Mouse (Mus musculus) kidney, postnatal 36 days (tissue): ENCODE measurements around the gene 9830107B12Rik.
"Not testable (repeated sequence)": the region's sequence is repeated elsewhere in the genome, so short reads cannot be mapped to it uniquely, and the experiment has no call there.

Experiments used
- DNase-seq, 2 experiments: peaks; one replicate each; pipeline ENCODE4 v3.0.0; 2021 to 2022; ENCODE audit warnings: mixed read lengths in 2 of 2

Gene 9830107B12Rik

DNA sequence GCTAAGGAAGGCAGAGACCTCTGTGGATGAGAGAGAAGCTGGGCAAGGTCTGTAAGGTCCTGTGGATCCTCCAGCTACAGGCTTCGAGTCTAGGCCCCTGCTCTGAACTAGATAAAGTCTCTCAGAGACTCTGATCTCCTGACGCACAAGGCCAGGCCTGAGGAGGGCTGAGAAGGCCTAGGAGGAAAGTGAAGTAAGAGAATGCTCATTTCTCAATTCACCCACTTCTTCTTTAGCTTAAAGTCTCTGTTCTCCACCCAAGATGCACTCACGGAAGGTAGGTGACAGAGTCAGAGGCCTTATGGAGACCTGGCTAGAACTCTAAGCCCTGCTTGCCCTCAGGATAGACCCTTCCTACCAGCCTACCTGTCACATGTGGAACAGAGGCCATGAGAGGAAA lies at the start of gene 9830107B12Rik:
9830107B12Rik (minus strand) TSS at position 149 of the 400 bp plus-strand sequence.
- DNase-seq = no peak

DNA sequence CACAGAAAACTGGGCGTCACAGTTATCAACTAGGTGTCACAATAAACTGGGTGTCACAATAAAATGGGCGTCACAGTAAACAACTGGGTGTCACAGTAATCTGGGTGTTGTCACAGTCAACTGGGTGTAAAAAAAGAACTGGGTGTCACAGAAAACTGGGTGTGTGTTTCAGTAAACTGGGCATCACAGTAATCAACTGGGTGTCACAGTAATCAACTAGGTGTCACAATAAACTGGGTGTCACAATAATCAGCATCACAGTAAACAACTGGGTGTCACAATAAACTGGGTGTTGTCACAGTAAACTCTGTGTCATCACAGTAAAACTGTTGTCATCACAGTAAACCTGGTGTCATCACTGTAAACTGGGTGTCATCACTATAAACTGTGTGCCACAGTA lies 46.3 kb upstream of the 9830107B12Rik start:
- no peak for DNase-seq

DNA sequence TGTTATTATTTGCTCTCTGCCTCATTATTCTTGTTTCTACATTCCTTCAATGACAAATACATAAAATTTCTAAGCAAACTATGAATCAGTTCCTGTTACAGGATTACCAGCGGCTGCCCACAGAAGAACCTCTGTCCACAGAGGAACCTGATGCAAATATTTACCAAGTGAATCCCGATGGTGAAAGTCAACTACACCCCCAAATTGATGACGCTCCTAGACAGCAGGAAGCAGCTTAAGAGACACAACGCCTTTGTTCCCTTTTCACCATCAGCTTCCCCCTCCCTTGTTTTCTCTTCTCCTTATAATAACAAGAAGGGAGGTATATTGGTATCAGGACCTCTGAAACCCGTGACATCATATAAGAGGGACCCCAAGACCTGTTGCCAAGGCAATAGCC lies 39.2 kb upstream of the 9830107B12Rik start:
- DNase-seq = peak in 1 of 2 experiments; percentile 2

DNA sequence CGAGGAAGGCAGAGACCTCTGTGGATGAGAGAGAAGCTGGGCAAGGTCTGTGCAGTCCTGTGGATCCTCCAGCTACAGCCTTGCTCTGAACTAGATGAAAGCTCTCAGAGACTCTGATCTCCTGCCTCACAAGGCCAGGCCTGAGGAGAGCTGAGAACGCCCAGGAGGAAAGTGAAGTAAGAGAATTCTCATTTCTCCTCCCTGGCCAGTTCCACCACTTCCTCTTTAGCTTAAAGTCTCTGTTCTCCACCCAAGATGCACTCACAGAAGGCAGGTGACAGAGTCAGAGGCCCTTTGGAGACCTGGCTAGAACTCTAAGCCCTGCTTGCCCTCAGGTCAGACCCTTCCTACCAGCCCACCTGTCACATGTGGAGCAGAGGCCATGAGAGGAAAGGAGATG lies 21.0 kb upstream of the 9830107B12Rik start, which contains the start of gene A530064D06Rik:
A530064D06Rik (minus strand) TSS at position 173 of the 400 bp plus-strand sequence.
- DNase-seq = not testable (repeated sequence)

DNA sequence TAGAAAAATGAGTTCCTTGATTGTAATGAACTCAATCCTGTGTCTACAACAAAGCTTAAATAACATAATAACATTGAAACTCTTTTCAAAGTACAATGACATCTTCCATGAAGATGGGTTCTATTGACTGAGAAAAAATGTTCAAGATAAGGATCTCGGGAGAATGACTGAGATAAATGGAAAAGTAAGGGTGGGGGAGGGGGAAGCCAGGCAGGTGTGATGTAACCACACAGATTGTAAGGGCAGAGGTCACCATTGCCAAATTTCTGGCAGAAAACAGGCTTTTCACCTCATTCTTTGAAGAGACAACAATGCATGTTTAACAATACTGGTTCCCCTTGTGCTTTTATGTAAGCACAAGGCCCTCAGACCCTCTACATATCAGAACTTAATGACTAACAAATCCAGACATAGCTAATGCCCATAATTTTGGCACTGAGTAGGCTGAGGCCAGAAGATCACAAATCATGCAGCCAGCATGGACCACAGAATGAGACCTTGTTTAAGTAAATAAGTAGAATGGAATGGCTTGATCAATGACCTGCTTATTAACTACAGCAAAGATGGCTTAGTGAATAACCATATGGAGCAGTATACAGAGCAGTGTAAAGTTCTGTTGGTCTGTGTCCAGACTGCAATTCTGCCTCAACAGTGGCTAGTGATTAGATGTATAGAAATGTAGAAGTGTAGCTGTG lies 11.5 kb upstream of the 9830107B12Rik start:
- DNase-seq = no peak

DNA sequence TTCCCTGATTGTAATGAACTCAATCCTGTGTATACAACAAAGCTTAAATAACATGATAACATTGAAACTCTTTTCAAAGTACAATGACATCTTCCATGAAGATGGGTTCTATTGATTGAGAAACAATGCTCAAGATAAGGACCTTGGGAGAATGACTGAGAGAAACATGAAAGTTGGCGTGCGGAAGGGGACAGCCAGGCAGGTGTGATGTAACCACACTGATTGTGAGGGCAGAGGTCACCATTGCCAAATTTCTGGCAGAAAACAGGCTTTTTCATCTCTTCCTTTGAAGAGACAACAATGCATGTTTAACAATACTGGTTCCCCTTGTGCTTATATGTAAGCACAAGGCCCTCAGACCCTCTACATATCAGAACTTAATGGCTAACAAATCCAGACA lies 13.3 kb downstream of the 9830107B12Rik start:
- no peak for DNase-seq

DNA sequence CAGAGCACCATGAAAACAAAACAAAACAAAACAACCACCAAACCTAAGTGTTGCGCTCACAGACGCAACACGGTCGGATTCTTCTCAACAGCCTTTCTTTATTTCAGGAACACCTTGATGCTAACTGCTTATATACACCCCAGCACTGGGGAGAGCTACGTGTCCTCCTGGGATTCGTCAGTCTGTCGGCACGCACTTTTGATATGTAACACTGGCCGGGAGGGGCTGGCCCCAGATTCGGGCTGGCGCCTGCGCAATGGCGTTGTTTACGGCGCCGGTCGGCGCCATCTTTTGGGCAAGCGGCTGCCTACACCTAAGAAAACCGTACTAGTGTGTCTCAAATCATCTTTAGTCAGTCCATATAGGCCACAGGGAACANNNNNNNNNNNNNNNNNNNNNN lies 25.6 kb downstream of the 9830107B12Rik start:
- no peak for DNase-seq

DNA sequence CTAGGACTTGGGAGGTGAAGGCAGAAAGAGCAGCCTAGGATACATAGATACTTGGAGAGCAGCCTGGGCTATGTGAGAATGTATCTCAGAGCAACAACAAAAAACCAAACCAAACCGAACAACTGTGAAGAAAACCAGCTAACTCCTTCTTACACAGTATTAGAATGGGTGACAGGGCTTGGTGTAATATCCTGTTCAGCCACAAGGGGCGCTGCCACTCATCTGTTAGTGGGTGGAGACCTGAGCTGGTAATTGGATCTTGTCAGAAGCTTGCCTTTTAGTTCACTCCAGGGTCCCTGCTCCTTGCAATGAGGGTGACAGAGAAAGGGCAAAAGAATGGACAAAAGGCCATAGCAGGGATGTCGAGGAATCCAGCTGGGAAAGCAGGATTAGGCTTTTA lies 26.4 kb downstream of the 9830107B12Rik start:
- DNase-seq = peak; percentile 62 to 90

DNA sequence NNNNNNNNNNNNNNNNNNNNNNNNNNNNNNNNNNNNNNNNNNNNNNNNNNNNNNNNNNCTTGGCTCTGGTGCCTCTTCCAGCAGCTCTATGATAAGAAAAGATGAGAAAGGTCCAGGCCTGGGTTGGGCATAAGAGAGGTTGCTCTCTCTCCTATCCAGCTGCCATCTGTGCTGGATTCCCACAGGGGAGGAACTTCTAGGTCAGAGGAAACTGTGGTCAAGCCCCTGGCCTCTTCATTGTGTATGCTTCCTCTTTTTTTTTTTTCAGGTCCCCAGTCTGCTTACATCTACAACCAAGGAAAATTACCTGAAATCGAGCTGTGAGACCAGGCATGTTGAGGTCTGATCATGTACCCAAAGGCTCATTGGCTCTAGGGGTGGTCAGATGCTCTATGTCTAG lies 27.5 kb downstream of the 9830107B12Rik start:
- DNase-seq = no peak

DNA sequence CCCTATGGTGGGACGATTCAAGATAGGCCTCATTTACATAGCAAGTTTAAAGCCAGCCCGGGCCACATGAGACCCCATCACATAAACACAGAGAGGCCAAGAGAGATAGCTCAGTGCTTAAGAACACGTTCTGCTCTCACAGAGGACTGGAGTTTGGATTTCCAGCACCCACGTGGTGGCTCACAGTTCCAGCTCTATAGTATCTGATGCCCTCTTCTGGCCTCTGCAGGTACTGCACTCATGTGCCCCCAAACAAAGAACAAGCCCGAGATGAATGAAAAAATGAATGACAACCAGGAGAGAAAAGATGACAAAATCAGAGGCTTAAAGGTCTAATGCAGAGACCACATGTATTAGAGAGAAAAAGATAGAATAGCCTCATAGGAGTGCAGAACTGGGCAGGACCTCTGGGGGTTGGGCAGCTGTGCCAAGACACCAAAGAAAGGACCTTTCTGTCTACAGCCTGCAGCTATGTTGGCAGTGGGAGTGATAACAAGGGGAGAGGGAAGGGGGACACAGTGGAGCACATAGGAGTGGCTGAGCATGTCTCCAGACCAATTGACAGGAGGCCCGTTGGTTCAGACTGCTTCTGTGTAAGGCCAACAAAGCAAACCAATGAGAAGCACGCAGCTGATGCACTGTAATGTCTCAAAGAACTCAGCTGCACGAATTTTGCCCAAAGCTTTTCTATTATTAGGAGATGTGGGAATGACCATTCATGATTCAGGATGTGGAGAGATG lies 35.4 kb downstream of the 9830107B12Rik start:
- DNase-seq = peak; percentile 18 to 64

DNA sequence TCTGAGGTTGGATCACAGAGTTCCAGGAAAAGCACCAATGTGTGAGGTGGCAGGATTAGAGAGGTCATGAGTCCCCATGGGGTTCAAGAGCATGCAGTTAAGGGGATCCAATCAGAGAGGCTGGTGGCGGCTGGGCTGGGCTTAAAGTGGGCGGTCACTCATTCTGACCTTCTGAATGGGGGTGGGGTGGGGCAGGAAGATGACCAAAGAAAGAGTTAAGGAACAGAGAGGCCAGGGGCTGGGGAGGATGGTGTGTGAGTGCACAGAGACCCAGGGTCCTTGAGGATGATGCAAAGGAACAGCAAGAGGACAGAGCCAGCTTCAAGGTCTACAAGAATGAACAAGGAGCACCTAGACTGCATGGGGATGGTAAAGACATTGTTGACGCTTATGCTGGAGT lies 37.5 kb downstream of the 9830107B12Rik start:
- DNase-seq = no peak

DNA sequence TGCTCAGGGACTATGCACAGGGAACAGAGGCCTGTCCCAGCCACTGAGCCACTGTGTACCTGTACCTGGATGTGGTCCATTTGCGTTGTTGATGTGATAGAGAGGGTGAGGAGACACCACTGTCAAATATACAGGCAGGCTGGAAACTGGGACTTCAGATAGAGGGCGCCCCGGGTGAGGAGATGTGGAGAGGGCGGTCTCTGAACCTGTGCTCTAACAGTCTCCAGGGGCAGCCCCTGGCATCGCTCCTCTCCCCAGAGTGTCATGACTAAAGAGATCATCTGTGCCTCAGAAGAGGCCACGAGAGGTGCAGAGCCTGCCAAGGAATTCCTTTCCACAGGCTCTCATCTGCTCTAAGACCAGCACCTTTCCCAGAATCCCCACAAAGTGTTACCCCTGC lies 38.2 kb downstream of the 9830107B12Rik start:
- DNase-seq = no peak

DNA sequence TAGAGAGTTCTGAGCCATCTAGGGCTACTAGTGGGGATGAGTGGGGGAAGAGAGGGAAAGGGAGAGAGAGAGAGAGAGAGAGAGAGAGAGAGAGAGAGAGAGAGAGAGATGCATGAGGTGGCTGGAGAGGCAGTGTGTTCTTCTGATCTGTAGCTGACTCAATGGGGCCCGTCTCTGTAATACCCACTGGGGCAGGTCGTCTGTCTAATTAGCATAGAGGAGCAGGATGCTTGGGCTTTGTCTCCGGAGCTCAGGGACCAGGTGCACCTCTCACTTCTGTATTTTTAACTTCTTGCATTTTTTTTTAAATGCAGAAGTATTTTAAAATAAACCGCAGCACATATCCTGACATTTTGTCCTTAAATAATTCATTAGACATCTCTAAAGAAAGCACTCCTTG lies 38.7 kb downstream of the 9830107B12Rik start:
- DNase-seq = no peak

DNA sequence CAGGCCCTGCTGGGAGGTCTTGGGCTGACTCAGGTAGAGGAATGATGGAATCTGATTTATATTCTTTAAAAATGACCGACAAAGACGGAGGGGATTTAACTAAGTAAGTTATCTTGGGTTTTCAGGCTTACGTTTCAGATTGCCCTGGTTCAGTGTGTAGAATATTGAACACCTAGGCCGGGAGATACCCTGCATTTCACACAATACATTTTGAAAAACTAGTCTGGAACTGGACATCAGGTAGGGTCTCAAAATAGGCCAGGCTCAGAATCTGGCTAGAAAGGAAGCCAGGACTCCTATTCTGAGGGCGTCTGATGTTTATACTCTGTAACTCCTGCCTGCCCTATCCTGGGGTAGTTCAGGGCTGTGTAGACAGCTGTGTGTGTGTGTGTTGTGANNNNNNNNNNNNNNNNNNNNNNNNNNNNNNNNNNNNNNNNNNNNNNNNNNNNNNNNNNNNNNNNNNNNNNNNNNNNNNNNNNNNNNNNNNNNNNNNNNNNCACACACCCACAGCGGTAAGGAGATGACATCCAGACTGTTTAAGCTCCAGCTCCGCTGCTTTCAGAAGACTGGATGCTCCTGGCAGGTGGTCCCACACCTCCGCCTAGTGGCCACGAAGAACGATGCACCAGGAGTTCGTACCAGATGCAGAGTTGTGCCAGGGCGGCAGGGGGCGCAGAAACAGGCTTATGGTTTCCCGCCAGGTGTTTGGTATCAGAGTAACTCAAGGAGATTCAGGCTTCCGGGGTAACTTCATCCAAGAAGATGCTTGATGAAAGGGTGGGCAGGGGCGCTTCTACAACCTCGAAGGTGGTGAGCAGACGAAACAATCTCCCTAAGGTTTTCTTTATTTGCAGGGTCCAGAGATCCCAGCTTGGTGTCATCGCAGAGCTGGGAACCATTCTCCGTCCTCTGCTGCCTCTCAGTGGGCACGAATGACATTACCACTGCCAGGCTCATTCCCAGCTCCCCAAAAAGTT lies 45.3 kb downstream of the 9830107B12Rik start:
- DNase-seq = peak; percentile 82 to 91

DNA sequence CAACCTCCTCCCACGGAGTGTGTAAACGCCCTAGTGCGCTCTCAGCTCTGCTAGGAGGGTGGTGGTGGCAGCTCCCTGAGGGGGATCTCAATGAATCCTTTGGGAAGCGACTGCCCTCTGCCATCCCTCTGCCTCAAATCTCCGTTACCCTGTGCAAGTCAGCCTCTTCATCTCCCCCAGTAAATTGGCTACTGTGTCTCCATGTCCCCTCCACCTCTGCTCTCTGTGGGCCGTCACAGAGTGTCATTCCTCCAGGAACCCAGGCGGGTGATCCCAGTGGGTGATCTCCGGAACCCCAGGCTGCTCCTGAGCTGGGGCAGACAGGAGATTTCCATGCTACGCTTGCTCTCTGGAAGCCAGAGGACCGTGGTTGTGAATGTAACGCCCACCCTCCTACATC lies 46.8 kb downstream of the 9830107B12Rik start:
- DNase-seq = no peak

DNA sequence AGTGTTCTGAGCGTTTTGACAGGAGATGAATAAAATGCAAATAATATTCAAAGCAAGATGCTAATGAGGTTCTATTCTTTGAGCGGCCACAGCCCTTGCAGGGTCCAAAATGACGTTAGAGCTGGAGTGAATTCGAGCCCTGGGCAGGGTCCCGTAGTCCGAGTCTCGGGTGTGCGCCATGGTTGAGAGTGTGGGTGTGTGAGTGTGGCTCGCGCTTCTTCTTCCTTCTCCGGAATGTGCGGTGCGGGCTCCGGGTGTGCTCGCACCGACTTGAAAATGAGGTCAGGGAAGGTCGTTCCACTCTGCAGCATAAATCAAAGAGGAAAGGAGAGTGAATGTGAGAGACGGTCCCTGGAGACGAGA lies 47.6 kb downstream of the 9830107B12Rik start:
- DNase-seq = no peak

DNA sequence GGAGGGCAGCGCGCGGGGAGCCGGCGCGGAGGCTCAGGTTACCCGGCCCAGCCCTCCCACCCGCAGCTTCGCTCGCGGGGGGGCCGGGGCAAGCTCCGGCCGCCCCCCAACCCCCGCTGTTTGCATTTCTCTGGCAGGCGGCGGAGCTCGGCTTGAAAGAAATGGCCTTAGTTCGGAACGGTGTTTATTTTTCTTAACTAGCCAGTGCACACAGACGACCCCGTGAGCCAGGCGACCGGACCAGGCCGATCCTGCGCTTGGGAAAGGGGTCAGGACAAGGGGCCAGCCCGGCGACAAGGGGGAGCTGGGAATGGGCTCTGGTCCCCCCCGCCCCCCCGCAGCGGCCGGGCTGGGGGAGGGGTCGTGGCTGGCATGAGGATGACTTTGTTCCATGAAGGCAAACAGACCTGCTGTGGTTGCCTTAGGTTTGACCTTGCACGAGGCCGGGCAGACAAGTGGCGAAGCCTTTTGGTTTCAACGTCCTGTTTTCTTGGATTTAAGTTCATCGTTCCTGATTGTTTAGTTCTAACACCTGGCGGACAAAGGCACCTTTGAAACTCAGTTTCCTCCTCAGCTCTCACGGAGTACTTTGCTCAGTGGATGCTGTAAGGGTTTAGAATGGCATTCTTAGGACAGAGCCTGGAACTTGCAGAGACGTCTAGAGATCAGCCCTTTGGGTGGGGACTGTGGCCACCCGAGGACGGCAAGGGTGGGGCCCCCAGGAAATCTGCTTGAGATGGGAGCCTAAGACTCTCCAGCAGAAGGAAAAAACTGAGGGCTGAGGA lies 48.1 kb downstream of the 9830107B12Rik start:
- no peak for DNase-seq

DNA sequence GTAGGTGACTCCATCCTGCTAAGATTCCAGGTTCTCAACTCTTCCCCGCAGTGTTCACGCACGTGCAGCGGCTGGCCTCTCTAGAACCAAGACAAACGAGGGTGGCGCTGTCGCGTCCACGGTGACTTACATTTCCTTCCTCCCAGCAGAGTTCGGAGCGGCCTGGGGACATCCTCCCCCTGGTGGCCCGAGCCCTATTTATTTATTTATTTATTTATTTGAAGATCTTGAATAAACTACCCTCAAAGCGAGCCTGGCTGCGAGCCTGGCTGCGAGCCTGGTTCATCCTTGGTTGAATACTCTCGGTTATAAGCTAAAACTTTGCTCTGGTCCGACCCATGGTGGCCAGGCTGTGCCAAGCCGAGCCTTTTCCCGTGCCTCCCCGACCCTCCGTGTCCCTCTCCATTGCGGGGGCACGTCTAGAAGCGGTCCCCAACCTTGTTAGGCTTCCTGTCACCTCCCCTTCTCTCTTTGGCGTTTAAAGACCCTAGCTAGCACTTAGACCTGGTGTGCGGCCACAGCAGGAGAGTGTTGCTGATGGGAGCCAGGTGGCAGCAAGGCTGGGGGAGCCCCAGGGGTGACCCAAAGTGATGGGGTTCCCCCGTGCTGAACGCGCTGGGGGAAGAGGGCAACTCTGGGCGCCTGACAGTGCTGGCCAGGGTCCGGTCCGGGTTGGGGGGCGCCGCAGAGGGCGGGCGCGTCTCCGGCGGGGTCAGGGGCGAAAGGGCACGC lies 48.9 kb downstream of the 9830107B12Rik start:
- peak; percentile 35 to 67 for DNase-seq

DNA sequence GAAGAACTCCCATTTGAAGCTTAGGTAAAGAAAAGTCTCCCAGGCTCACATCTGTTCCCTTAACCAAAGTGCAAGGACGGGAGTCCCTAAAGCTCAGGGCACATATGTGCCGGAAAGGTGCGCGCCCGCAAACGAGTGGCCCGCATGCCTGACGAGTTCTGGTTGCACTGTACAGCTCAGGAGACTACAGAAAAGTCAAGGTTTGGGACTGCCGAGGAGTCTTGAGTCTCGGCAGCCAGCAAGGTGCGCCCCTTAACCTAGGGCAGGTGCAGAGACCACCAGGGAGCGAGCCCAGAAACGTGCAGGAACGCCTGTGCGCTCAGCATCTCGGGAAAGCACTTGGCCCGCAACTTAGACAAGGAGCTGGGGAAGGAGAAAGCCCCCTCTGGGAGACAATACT lies 49.7 kb downstream of the 9830107B12Rik start:
- DNase-seq = no peak

DNA sequence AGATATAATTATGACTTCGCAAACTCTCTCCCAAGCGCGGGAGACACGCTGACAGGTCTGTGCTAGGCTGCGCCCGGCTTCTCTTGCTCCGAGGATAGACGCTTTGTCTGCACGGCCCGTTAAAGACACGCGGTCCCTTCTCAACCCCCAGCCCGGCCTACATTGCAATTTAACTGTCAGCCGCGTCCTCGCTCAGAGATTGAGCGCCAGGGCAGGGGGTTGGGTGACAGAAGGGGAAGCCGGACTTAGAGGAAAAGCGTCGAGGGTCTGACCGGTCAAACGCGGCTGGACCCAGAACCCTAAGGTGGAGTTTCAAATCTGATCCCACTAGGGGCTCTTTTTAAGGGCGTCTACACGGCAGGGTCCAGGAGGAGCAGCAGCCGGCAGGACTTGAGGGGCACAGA lies 50.3 kb downstream of the 9830107B12Rik start:
- DNase-seq = no peak

DNA sequence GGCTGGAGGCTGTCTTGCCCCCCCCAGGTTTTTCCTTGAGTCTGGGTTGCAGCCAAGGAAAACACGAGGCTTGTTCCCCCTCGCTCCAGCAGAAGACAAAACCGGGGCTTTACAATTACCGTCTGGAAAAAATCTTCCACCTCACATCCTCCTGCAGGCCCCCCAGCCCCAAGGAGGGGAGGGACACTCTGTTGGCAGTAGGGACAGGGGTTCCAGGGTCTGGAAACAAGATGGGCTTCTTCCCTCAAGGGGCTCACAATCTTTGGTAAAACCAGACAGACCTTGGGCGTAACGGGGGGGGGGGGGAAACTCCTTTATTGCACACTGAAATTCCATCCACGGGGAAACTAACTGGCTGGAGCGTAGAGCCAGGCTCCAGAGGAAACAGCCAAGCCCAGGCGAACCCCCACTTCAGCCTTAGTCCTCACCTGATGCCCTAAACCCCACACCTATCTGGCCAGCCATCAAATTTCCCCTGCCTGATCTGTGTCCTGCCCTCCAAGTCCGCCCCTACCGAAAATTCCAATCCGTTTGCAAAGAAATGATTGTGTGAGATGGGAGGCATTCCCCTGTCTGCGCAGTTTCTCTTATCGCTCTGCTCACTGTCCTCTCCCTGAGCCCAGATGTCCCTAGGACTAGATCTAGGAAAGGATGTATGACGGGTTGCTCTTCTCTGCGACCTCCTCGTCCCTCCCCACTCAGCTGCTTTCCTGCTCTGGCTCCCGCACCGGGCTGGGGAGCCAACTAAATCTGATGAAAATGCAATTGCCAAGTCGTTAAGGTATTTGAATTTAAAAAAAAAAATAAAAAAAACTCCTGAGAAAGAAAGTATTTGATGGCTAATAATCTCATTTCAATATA lies 51.0 kb downstream of the 9830107B12Rik start:
- no peak for DNase-seq
